Mouse (Mus musculus) cerebellum, postnatal 14 days (tissue): Measurements from ENCODE around the gene Nol8.

Source experiments
- DNase-seq, 2 experiments: peaks; one replicate each; pipeline ENCODE4 v3.0.0; 2021; ENCODE audit warnings: mixed read lengths in 2 of 2

Gene Nol8

DNA sequence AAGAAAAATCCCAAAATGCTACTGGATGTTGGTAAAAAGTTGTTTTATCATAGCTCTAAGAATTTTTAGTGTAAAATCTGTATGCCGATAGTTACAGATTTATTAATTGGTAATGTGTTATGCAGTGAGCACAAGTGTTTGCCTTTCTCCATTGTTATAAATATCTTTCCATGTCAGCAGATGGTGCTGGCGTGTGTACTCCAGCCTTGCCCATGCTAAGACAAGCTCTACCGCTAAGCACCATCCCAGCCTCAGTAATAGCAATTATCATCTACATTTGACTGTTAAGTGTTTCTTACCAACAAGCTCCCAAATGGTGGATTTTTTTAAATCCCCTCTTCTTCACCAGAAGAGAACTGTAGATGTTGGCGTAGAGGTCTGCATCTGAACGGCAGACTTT is 38.2 kb downstream of the Nol8 start:
- no peak for DNase-seq

DNA sequence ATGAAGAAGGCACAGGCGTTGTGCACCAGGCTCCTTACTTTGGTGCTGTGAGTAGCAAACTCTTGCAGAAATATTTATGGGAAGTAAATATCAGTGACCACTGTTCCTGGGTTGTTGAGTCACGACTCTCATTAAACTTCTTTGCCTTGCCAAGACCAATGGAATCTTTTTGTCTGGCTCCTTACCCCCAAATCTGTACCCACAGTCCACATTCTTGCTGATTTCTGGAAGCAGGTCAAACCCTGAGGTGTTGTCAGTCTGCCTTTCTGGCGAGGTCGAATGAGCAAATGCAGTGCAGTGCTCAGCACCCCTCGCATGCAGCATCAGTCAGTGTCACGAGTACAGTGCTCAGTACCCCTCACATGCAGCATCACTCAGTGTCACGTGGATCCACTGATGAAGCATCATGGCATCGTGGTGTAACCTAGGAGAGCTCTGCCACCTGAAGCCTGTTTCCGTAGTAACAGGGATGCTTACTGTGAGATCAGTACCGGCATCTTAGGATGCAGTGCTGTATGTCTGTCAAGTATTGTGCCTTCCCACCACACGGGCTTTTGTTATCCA is 50.4 kb downstream of the Nol8 start:
- DNase-seq = no peak

DNA sequence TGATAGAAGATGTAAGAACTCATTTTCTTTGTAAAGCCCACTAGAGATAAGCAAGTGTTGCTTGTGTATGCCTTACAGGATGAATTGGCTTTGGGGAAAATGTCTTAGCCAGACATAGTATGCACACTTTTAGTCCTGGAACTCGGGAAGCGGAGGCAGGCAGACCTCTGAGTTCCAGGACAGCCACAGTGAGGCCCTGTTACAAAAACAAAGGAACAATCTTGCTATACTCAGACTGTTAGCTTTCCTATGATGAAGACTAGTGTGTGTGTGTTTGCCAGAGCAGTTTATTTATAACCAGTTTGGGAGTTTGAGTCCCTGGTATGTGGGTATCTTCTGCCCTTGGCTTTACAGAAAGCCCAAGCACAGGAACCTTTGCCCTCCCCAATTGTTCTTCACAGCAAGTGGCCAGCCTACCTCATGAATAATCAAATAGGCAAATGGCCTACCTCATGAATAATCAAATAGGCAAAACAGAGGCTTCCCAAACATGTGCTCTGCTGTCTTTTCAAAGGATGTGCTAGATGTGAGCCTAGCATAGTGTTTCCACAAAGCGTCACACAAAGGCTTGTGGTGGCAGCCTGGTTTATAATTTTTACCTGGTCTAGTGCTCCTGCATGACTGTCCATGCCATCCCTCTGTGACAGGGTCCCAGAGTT is 53.3 kb downstream of the Nol8 start:
- no peak for DNase-seq

DNA sequence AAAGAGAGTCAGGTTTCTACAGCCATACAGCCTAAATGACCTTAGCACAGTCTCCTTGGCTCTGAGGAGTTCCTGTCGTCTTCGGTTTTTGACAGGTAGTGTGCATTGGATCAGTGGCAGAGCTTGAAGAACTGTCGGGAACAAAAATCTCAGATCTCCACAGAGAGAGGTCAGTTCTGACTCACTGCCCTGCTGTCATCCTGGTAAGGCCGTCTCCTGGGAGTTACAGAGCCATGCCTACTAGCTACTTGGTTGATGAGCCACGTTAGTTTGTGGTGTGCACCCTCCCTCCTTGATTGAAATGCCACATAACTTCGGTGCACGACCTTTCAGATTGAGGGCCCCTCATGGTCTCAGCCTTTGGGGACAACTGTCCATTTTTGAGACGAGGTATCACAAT is 55.4 kb downstream of the Nol8 start:
- DNase-seq = no peak

- DNase-seq = no peak
Measured at GRCm38 (mm10) chr13:49712047-49712721, 59.3 kb downstream of the Nol8 start.

- no peak for DNase-seq
Measured at GRCm38 (mm10) chr13:49719310-49719709, 66.4 kb downstream of the Nol8 start.
